Mouse (Mus musculus) neural tube, embryonic 12.5 days (tissue): Measurements from ENCODE around the gene Meox2. TPM values are rescaled to one million over a fixed set of nuclear protein-coding genes. Genes with fewer than 3 reads are reported as not detected.
"Not testable (repeated sequence)": the region's sequence is repeated elsewhere in the genome, so short reads cannot be mapped to it uniquely, and the experiment has no call there.

Experiments used
- ATAC-seq: fragments of 200-750 bp; cut with Nextera tagmentation; 2 replicates; pipeline ENCODE4 v1.8.0; 2017; ENCODE audit warnings: low read depth, mild to moderate bottlenecking, moderate TSS enrichment, moderate library complexity; ENCODE audit not compliant: low FRiP score
- H3K27ac ChIP-seq: fragments of 300-500 bp; sonication (generic); 2 replicates; pipeline ENCODE4 v1.5.1; 2016
- H3K27me3 ChIP-seq: fragments of 300-500 bp; sonication (generic); replicated peaks from 2 replicates; pipeline ENCODE4 v1.6.1; 2016; ENCODE audit warnings: mild to moderate bottlenecking
- H3K36me3 ChIP-seq: fragments of 300-500 bp; sonication (generic); 2 replicates; pipeline ENCODE4 v1.6.1; 2016; ENCODE audit warnings: mild to moderate bottlenecking
- H3K4me1 ChIP-seq: fragments of 300-500 bp; sonication (generic); 2 replicates; pipeline ENCODE4 v1.6.1; 2016
- H3K4me2 ChIP-seq: fragments of 300-500 bp; sonication (generic); replicated peaks from 2 replicates; pipeline ENCODE4 v1.6.1; 2016; ENCODE audit warnings: mild to moderate bottlenecking
- H3K4me3 ChIP-seq: fragments of 300-500 bp; sonication (generic); 2 replicates; pipeline ENCODE4 v1.5.1; 2016
- H3K9ac ChIP-seq: fragments of 300-500 bp; sonication (generic); 2 replicates; pipeline ENCODE4 v1.6.1; 2016; ENCODE audit warnings: mild to moderate bottlenecking
- H3K9me3 ChIP-seq: fragments of 300-500 bp; sonication (generic); 2 replicates; pipeline ENCODE4 v1.6.1; 2016; ENCODE audit warnings: mild to moderate bottlenecking
- WGBS: fragments of 180-500 bp; shearing (Covaris S2); methylation state at CpG from one replicate; pipeline ENCODE4 v1.1.7; 2016; 5-methylcytosine and 5-hydroxymethylcytosine counted together
- polyA plus RNA-seq: library from polyadenylated mRNA; unstranded; fragments of >200 nt; fragmentation: Nextera tagmentation; extraction: Ambion mirVana; gene quantifications from 2 replicates; pipeline ENCODE4 v1.2.1, GENCODE M21; 2016

The Meox2 gene
- polyA plus RNA-seq = 6.3 and 7.0 TPM in 2 replicates

GRCm38 (mm10) chr12:37108390-37108738, at the start of gene Meox2:
Gene Meox2 (plus strand): TSS chr12:37108540.
- peak; percentile 32; the same call in 1 of the 2 replicates for ATAC-seq
- peaks cover 16% of the 10 kb centered on the region for H3K4me1 ChIP-seq
- no peaks in the 10 kb centered on the region for H3K9me3 ChIP-seq
- peak within 1 kb of the TSS; percentile 46; the same call in 1 of the 2 replicates for H3K9ac ChIP-seq
- under 1% methylated on average over 12 of the region's 12 CpGs for WGBS
- H3K4me3 ChIP-seq = peak within 1 kb of the TSS; percentile 45
- peak within 1 kb of the TSS; percentile 77 for H3K4me2 ChIP-seq
- H3K27me3 ChIP-seq = peaks cover 46% of the 10 kb centered on the region
- H3K36me3 ChIP-seq = no peaks in the 10 kb centered on the region
- no peak within 1 kb of the TSS for H3K27ac ChIP-seq

- no peak for ATAC-seq
- no peak overlapping the region for H3K9ac ChIP-seq
- H3K9me3 ChIP-seq = no peaks in the 10 kb centered on the region
- no peaks in the 10 kb centered on the region for H3K36me3 ChIP-seq
- H3K27me3 ChIP-seq = no peaks in the 10 kb centered on the region
- H3K4me3 ChIP-seq = no peak overlapping the region
- H3K4me2 ChIP-seq = no peak overlapping the region
- 47% methylated on average over 3 of the region's 3 CpGs for WGBS
- no peaks in the 10 kb centered on the region for H3K4me1 ChIP-seq
- no peak overlapping the region for H3K27ac ChIP-seq
Observed at GRCm38 (mm10) chr12:37072636-37073035, 35.7 kb upstream of the Meox2 start.

GRCm38 (mm10) chr12:37077308-37077707, 31.0 kb upstream of the Meox2 start:
- H3K36me3 ChIP-seq = no peaks in the 10 kb centered on the region
- no peak for ATAC-seq
- no peak overlapping the region for H3K27ac ChIP-seq
- WGBS = 68% methylated on average over 1 of the region's 1 CpGs
- no peak overlapping the region for H3K4me3 ChIP-seq
- no peaks in the 10 kb centered on the region for H3K27me3 ChIP-seq
- H3K4me2 ChIP-seq = no peak overlapping the region
- no peaks in the 10 kb centered on the region for H3K9me3 ChIP-seq
- no peaks in the 10 kb centered on the region for H3K4me1 ChIP-seq
- no peak overlapping the region for H3K9ac ChIP-seq

- not testable (repeated sequence) for H3K4me2 ChIP-seq, H3K4me3 ChIP-seq, ATAC-seq, H3K4me1 ChIP-seq, H3K9ac ChIP-seq, H3K27me3 ChIP-seq, H3K27ac ChIP-seq, H3K36me3 ChIP-seq, H3K9me3 ChIP-seq
- WGBS = 57% methylated on average over 5 of the region's 5 CpGs
Observed at GRCm38 (mm10) chr12:37080005-37080404, 28.3 kb upstream of the Meox2 start.

GRCm38 (mm10) chr12:37106541-37106940, 1.8 kb upstream of the Meox2 start:
- no peak overlapping the region for H3K27ac ChIP-seq
- H3K9me3 ChIP-seq = no peaks in the 10 kb centered on the region
- no peak overlapping the region for H3K4me3 ChIP-seq
- no peak overlapping the region for H3K9ac ChIP-seq
- ATAC-seq = no peak
- WGBS = 45% methylated on average over 8 of the region's 8 CpGs
- H3K4me1 ChIP-seq = peaks cover 16% of the 10 kb centered on the region
- no peaks in the 10 kb centered on the region for H3K36me3 ChIP-seq
- no peak overlapping the region for H3K4me2 ChIP-seq
- peaks cover 46% of the 10 kb centered on the region for H3K27me3 ChIP-seq

GRCm38 (mm10) chr12:37107150-37107549, 1.2 kb upstream of the Meox2 start:
- Histone ChIP-seq H3K4me1 (peaks cover 16% of the 10 kb centered on the region), H3K27ac (no peak overlapping the region), H3K9me3 (no peaks in the 10 kb centered on the region), H3K36me3 (no peaks in the 10 kb centered on the region), H3K9ac (no peak overlapping the region), H3K27me3 (peaks cover 46% of the 10 kb centered on the region), H3K4me2 (no peak overlapping the region), H3K4me3 (no peak overlapping the region)
- WGBS = 45% methylated on average over 2 of the region's 2 CpGs
- no peak for ATAC-seq

GRCm38 (mm10) chr12:37107713-37108389, 489 bp upstream of the Meox2 start:
- H3K27ac ChIP-seq = no peak overlapping the region
- H3K9ac ChIP-seq = no peak overlapping the region
- peak overlapping the region; percentile 45 for H3K4me3 ChIP-seq
- H3K4me1 ChIP-seq = peaks cover 16% of the 10 kb centered on the region
- 17% methylated on average over 20 of the region's 20 CpGs for WGBS
- H3K9me3 ChIP-seq = no peaks in the 10 kb centered on the region
- peaks cover 46% of the 10 kb centered on the region for H3K27me3 ChIP-seq
- peak overlapping the region; percentile 77 for H3K4me2 ChIP-seq
- ATAC-seq = no peak
- no peaks in the 10 kb centered on the region for H3K36me3 ChIP-seq

- ATAC-seq = peak; percentile 73
- no peaks in the 10 kb centered on the region for H3K9me3 ChIP-seq
- peak overlapping the region; percentile 77 for H3K4me2 ChIP-seq
- H3K4me3 ChIP-seq = peak overlapping the region; percentile 45
- peak overlapping the region; percentile 46; the same call in 1 of the 2 replicates for H3K9ac ChIP-seq
- H3K27ac ChIP-seq = no peak overlapping the region
- peaks cover 46% of the 10 kb centered on the region for H3K27me3 ChIP-seq
- H3K4me1 ChIP-seq = peaks cover 16% of the 10 kb centered on the region
- under 1% methylated on average over 29 of the region's 29 CpGs for WGBS
- H3K36me3 ChIP-seq = no peaks in the 10 kb centered on the region
Observed at GRCm38 (mm10) chr12:37108819-37109473, 606 bp downstream of the Meox2 start.

GRCm38 (mm10) chr12:37109474-37110012, 1.2 kb downstream of the Meox2 start:
- 5% methylated on average over 18 of the region's 18 CpGs for WGBS
- H3K9ac ChIP-seq = 0 out of 2 replicates have a peak overlapping the region, but pooled peaks have one; percentile 46

GRCm38 (mm10) chr12:37110977-37111376, 2.6 kb downstream of the Meox2 start:
- no peak for ATAC-seq
- Histone ChIP-seq H3K27me3 (peaks cover 42% of the 10 kb centered on the region), H3K9me3 (no peaks in the 10 kb centered on the region), H3K36me3 (no peaks in the 10 kb centered on the region), H3K27ac (no peak overlapping the region), H3K4me3 (no peak overlapping the region), H3K9ac (no peak overlapping the region), H3K4me1 (peaks cover 16% of the 10 kb centered on the region), H3K4me2 (0 out of 2 replicates have a peak overlapping the region, but pooled peaks have one; percentile 7)
- 56% methylated on average over 9 of the region's 9 CpGs for WGBS

More at GRCm38 (mm10) chr12:37109474-37110012, 1.2 kb downstream of the Meox2 start:
- no peaks in the 10 kb centered on the region for H3K36me3 ChIP-seq
- H3K27me3 ChIP-seq = peaks cover 46% of the 10 kb centered on the region
- H3K4me1 ChIP-seq = peaks cover 16% of the 10 kb centered on the region
- ATAC-seq = peak; percentile 80
- no peaks in the 10 kb centered on the region for H3K9me3 ChIP-seq
- peak overlapping the region; percentile 77 for H3K4me2 ChIP-seq
- peak overlapping the region; percentile 45 for H3K4me3 ChIP-seq
- H3K27ac ChIP-seq = no peak overlapping the region

- WGBS = 53% methylated on average over 5 of the region's 5 CpGs
- ATAC-seq = no peak
Observed at GRCm38 (mm10) chr12:37119246-37119645, 10.9 kb downstream of the Meox2 start.

GRCm38 (mm10) chr12:37123763-37124162, 15.4 kb downstream of the Meox2 start:
- WGBS = 85% methylated on average over 2 of the region's 2 CpGs
- H3K4me3 ChIP-seq = no peak overlapping the region
- no peak overlapping the region for H3K9ac ChIP-seq
- H3K4me2 ChIP-seq = no peak overlapping the region
- no peaks in the 10 kb centered on the region for H3K27me3 ChIP-seq
- H3K9me3 ChIP-seq = no peaks in the 10 kb centered on the region
- H3K4me1 ChIP-seq = no peaks in the 10 kb centered on the region
- H3K27ac ChIP-seq = no peak overlapping the region
- no peak for ATAC-seq
- no peaks in the 10 kb centered on the region for H3K36me3 ChIP-seq

More at GRCm38 (mm10) chr12:37119246-37119645, 10.9 kb downstream of the Meox2 start:
- Histone ChIP-seq H3K4me2 (no peak overlapping the region), H3K27me3 (no peaks in the 10 kb centered on the region; the same call in 1 of the 2 replicates), H3K9ac (no peak overlapping the region), H3K36me3 (no peaks in the 10 kb centered on the region), H3K4me3 (no peak overlapping the region), H3K4me1 (no peaks in the 10 kb centered on the region), H3K27ac (no peak overlapping the region), H3K9me3 (no peaks in the 10 kb centered on the region)
